17 mouse cellular contexts compared by ENCODE assay signal in the genomic region with DNA sequence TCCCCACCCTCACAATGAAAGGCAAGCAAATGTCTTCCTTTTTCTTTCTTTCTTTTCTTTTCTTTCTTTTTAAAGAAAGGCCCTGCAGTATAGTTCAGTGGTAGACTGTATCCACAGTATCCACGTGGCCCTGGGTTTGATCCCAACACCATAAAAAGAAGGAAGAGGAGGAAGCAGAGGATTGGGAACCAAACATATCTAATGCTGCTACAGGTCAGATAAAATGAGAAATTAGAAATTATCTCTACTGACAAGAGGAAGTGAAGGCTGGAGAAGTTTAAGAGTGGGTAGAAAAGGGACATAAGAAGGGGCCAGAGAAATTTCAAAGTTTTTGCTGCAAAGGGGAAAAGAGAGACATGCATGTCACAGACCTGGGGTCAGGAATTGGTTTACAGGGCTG. TPM values are rescaled to one million over a fixed set of nuclear protein-coding genes. Genes with fewer than 3 reads are reported as not detected.
"Had no signal": no experiment of that assay in that cellular context is flagged by ENCODE, and none has a peak within 500 bp of the region (broad histone marks: within the 10 kb centered on the region; RNA-seq: fewer than 3 reads in every experiment).

No protein-coding gene starts in this region.

- H3K9ac ChIP-seq: neural tube, embryonic 13.5 days; neural tube, embryonic 15.5 days; stomach, embryonic 15.5 days had no signal

- H3K27ac ChIP-seq: neural tube, embryonic 13.5 days; neural tube, embryonic 15.5 days; stomach, embryonic 15.5 days; stomach, postnatal 0 days had no signal

- H3K9me3 ChIP-seq: neural tube, embryonic 13.5 days; neural tube, embryonic 15.5 days; stomach, embryonic 15.5 days had no signal

- H3K36me3 ChIP-seq: neural tube, embryonic 13.5 days; neural tube, embryonic 15.5 days; stomach, embryonic 15.5 days had no signal

- DNase-seq: retina, postnatal 1 day; right cerebral cortex, adult 18-20 months; right cerebral cortex, postnatal 14 days; right cerebral cortex, postnatal 25 days; right cerebral cortex, postnatal 4 days; spleen, adult 18-20 months; thymus, adult 18-20 months; thymus, adult 2 months; thymus, postnatal 14 days; thymus, postnatal 25 days; thymus, postnatal 36 days; thymus, postnatal 4 days had no signal

- H3K4me3 ChIP-seq: neural tube, embryonic 13.5 days; neural tube, embryonic 15.5 days; stomach, embryonic 15.5 days had no signal

RNA-seq across cellular contexts. Expression of a gene that starts 4.2 kb away (rescaled TPM):
- polyA plus RNA-seq: small intestine, adult 2 months; stomach, postnatal 0 days had no signal
